Mouse (Mus musculus) stomach, embryonic 15.5 days (tissue): ENCODE measurements around the gene Fbxw4. TPM values are rescaled to one million over a fixed set of nuclear protein-coding genes. Genes with fewer than 3 reads are reported as not detected.

ENCODE experiments used
- ATAC-seq: fragments of 200-750 bp; cut with Nextera tagmentation; 2 replicates; pipeline ENCODE4 v1.8.0; 2017; ENCODE audit warnings: low read depth, moderate number of reproducible peaks, moderate TSS enrichment; ENCODE audit not compliant: insufficient read depth, low FRiP score
- H3K27ac ChIP-seq: fragments of 300-500 bp; sonication (generic); 2 replicates; pipeline ENCODE4 v1.5.1; 2015; ENCODE audit warnings: mild to moderate bottlenecking, inconsistent platforms
- H3K27me3 ChIP-seq: fragments of 300-500 bp; sonication (generic); replicated peaks from 2 replicates; pipeline ENCODE4 v1.6.1; 2015; ENCODE audit warnings: inconsistent platforms
- H3K36me3 ChIP-seq: fragments of 300-500 bp; sonication (generic); 2 replicates; pipeline ENCODE4 v1.6.1; 2015; ENCODE audit warnings: inconsistent platforms
- H3K4me1 ChIP-seq: fragments of 300-500 bp; sonication (generic); 2 replicates; pipeline ENCODE4 v1.6.1; 2015; ENCODE audit warnings: inconsistent platforms
- H3K4me2 ChIP-seq: fragments of 300-500 bp; sonication (generic); 2 replicates; pipeline ENCODE4 v1.6.1; 2015; ENCODE audit warnings: mild to moderate bottlenecking, inconsistent platforms
- H3K4me3 ChIP-seq: fragments of 300-500 bp; sonication (generic); replicated peaks from 2 replicates; pipeline ENCODE4 v1.5.1; 2015; ENCODE audit warnings: inconsistent platforms
- H3K9ac ChIP-seq: fragments of 300-500 bp; sonication (generic); 2 replicates; pipeline ENCODE4 v1.6.1; 2015; ENCODE audit warnings: inconsistent platforms
- H3K9me3 ChIP-seq: fragments of 300-500 bp; sonication (generic); 2 replicates; pipeline ENCODE4 v1.6.1; 2016; ENCODE audit warnings: inconsistent platforms
- WGBS: fragments of 180-500 bp; shearing (Covaris S2); methylation state at CpG from one replicate; pipeline ENCODE4 v1.1.7; 2015; 5-methylcytosine and 5-hydroxymethylcytosine counted together
- polyA plus RNA-seq: library from polyadenylated mRNA; unstranded; fragments of >200 nt; fragmentation: Nextera tagmentation; extraction: Ambion mirVana; gene quantifications from 2 replicates; pipeline ENCODE4 v1.2.1, GENCODE M21; 2015

Fbxw4 gene
- polyA plus RNA-seq, 1 experiment from 2014 or later: 3.7 TPM

GRCm38 (mm10) chr19:45587509-45588292, 72.4 kb downstream of the Fbxw4 start:
- 0 out of 2 replicates have a peak, but pooled peaks cover 3% of the 10 kb centered on the region for H3K36me3 ChIP-seq
- WGBS: 84% methylated on average over 6 of the region's 6 CpGs
- peaks cover 12% of the 10 kb centered on the region for H3K4me1 ChIP-seq
- no peaks in the 10 kb centered on the region for H3K27me3 ChIP-seq
- ATAC-seq: no peak
- no peak overlapping the region for H3K27ac ChIP-seq
- no peak overlapping the region for H3K9ac ChIP-seq
- H3K4me3 ChIP-seq: no peak overlapping the region
- H3K4me2 ChIP-seq: no peak overlapping the region
- H3K9me3 ChIP-seq: no peaks in the 10 kb centered on the region

GRCm38 (mm10) chr19:45586850-45587249, 73.3 kb downstream of the Fbxw4 start:
- Histone ChIP-seq H3K36me3 (0 out of 2 replicates have a peak, but pooled peaks cover 3% of the 10 kb centered on the region), H3K4me3 (no peak overlapping the region), H3K9me3 (no peaks in the 10 kb centered on the region), H3K4me2 (no peak overlapping the region), H3K9ac (no peak overlapping the region), H3K27ac (no peak overlapping the region), H3K27me3 (no peaks in the 10 kb centered on the region), H3K4me1 (peaks cover 9% of the 10 kb centered on the region)
- ATAC-seq: no peak
- 78% methylated on average over 3 of the region's 3 CpGs for WGBS

GRCm38 (mm10) chr19:45584856-45585620, 75.1 kb downstream of the Fbxw4 start:
- H3K9ac ChIP-seq: no peak overlapping the region
- no peak overlapping the region for H3K4me2 ChIP-seq
- no peak overlapping the region for H3K4me3 ChIP-seq
- ATAC-seq: no peak
- peaks cover 3% of the 10 kb centered on the region; the same call in 1 of the 2 replicates for H3K4me1 ChIP-seq
- 0 out of 2 replicates have a peak, but pooled peaks cover 3% of the 10 kb centered on the region for H3K36me3 ChIP-seq
- no peak overlapping the region for H3K27ac ChIP-seq
- H3K9me3 ChIP-seq: no peaks in the 10 kb centered on the region
- H3K27me3 ChIP-seq: no peaks in the 10 kb centered on the region
- 73% methylated on average over 9 of the region's 9 CpGs for WGBS

GRCm38 (mm10) chr19:45583136-45583535, 77.0 kb downstream of the Fbxw4 start:
- H3K36me3 ChIP-seq: peaks cover 11% of the 10 kb centered on the region; the same call in 1 of the 2 replicates
- ATAC-seq: no peak
- no peaks in the 10 kb centered on the region for H3K9me3 ChIP-seq
- H3K4me2 ChIP-seq: no peak overlapping the region
- 83% methylated on average over 6 of the region's 6 CpGs for WGBS
- H3K4me1 ChIP-seq: peaks cover 3% of the 10 kb centered on the region; the same call in 1 of the 2 replicates
- H3K27me3 ChIP-seq: no peaks in the 10 kb centered on the region
- no peak overlapping the region for H3K4me3 ChIP-seq
- no peak overlapping the region for H3K27ac ChIP-seq
- no peak overlapping the region for H3K9ac ChIP-seq

- Histone ChIP-seq H3K4me1 (peaks cover 3% of the 10 kb centered on the region; the same call in 1 of the 2 replicates), H3K4me3 (no peak overlapping the region), H3K9me3 (no peaks in the 10 kb centered on the region), H3K9ac (no peak overlapping the region), H3K36me3 (peaks cover 15% of the 10 kb centered on the region; the same call in 1 of the 2 replicates), H3K4me2 (no peak overlapping the region), H3K27ac (no peak overlapping the region), H3K27me3 (no peaks in the 10 kb centered on the region)
- ATAC-seq: no peak
- 33% methylated on average over 8 of the region's 8 CpGs for WGBS
Measured at GRCm38 (mm10) chr19:45582161-45582560, 78.0 kb downstream of the Fbxw4 start.

GRCm38 (mm10) chr19:45581257-45581656, 78.9 kb downstream of the Fbxw4 start:
- no peaks in the 10 kb centered on the region for H3K27me3 ChIP-seq
- H3K9ac ChIP-seq: no peak overlapping the region
- H3K4me2 ChIP-seq: no peak overlapping the region
- no peak overlapping the region for H3K4me3 ChIP-seq
- peaks cover 12% of the 10 kb centered on the region; the same call in 1 of the 2 replicates for H3K36me3 ChIP-seq
- peaks cover 12% of the 10 kb centered on the region for H3K4me1 ChIP-seq
- H3K9me3 ChIP-seq: no peaks in the 10 kb centered on the region
- no peak overlapping the region for H3K27ac ChIP-seq
- 61% methylated on average over 3 of the region's 3 CpGs for WGBS
- no peak for ATAC-seq

GRCm38 (mm10) chr19:45580235-45580634, 79.9 kb downstream of the Fbxw4 start:
- Histone ChIP-seq H3K27ac (no peak overlapping the region), H3K9ac (no peak overlapping the region), H3K4me2 (no peak overlapping the region), H3K4me3 (no peak overlapping the region), H3K4me1 (peaks cover 22% of the 10 kb centered on the region), H3K9me3 (no peaks in the 10 kb centered on the region), H3K36me3 (peaks cover 12% of the 10 kb centered on the region; the same call in 1 of the 2 replicates), H3K27me3 (no peaks in the 10 kb centered on the region)
- 81% methylated on average over 12 of the region's 12 CpGs for WGBS
- no peak for ATAC-seq

- Histone ChIP-seq H3K9ac (no peak overlapping the region), H3K27ac (no peak overlapping the region), H3K27me3 (no peaks in the 10 kb centered on the region), H3K4me3 (no peak overlapping the region), H3K4me1 (peaks cover 30% of the 10 kb centered on the region), H3K4me2 (no peak overlapping the region), H3K36me3 (peaks cover 12% of the 10 kb centered on the region; the same call in 1 of the 2 replicates), H3K9me3 (no peaks in the 10 kb centered on the region)
- WGBS: 84% methylated on average over 7 of the region's 7 CpGs
- ATAC-seq: no peak
Measured at GRCm38 (mm10) chr19:45579416-45579815, 80.7 kb downstream of the Fbxw4 start.

- H3K4me2 ChIP-seq: no peak overlapping the region
- peaks cover 32% of the 10 kb centered on the region for H3K4me1 ChIP-seq
- H3K36me3 ChIP-seq: peaks cover 12% of the 10 kb centered on the region; the same call in 1 of the 2 replicates
- no peaks in the 10 kb centered on the region for H3K9me3 ChIP-seq
- no peak overlapping the region for H3K27ac ChIP-seq
- H3K27me3 ChIP-seq: no peaks in the 10 kb centered on the region
- 79% methylated on average over 12 of the region's 12 CpGs for WGBS
- no peak overlapping the region for H3K9ac ChIP-seq
- no peak overlapping the region for H3K4me3 ChIP-seq
- no peak for ATAC-seq
Measured at GRCm38 (mm10) chr19:45578976-45579375, 81.1 kb downstream of the Fbxw4 start.

- no peaks in the 10 kb centered on the region for H3K9me3 ChIP-seq
- H3K4me2 ChIP-seq: no peak overlapping the region
- ATAC-seq: no peak
- peaks cover 12% of the 10 kb centered on the region; the same call in 1 of the 2 replicates for H3K36me3 ChIP-seq
- no peak overlapping the region for H3K4me3 ChIP-seq
- no peak overlapping the region for H3K27ac ChIP-seq
- peaks cover 32% of the 10 kb centered on the region for H3K4me1 ChIP-seq
- 66% methylated on average over 14 of the region's 14 CpGs for WGBS
- no peaks in the 10 kb centered on the region for H3K27me3 ChIP-seq
- no peak overlapping the region for H3K9ac ChIP-seq
Measured at GRCm38 (mm10) chr19:45577141-45577750, 82.9 kb downstream of the Fbxw4 start.

- Histone ChIP-seq H3K4me2 (peak overlapping the region; percentile 10; the same call in 1 of the 2 replicates), H3K4me1 (peaks cover 29% of the 10 kb centered on the region), H3K27me3 (no peaks in the 10 kb centered on the region), H3K9me3 (no peaks in the 10 kb centered on the region), H3K27ac (peak overlapping the region; percentile 26; the same call in 1 of the 2 replicates), H3K9ac (no peak overlapping the region), H3K4me3 (no peak overlapping the region), H3K36me3 (peaks cover 12% of the 10 kb centered on the region; the same call in 1 of the 2 replicates)
- ATAC-seq: 0 out of 2 replicates have a peak, but pooled peaks have one; percentile 3
- WGBS: 11% methylated on average over 8 of the region's 8 CpGs
Measured at GRCm38 (mm10) chr19:45575632-45576001, 84.5 kb downstream of the Fbxw4 start.
